Mouse (Mus musculus): ENCODE results near the gene Myo7a. TPM values are rescaled to one million over a fixed set of nuclear protein-coding genes. Genes with fewer than 3 reads are reported as not detected.

Gene Myo7a
- total RNA-seq (2022), result 10 to 100 TPM; 11.1 to 15.8 (median 14.0) TPM

- no peak for DNase-seq (ENCODE audit: low spot score in 2 of 2)
Measured at GRCm38 (mm10) chr7:98119179-98119960, at the start of gene Myo7a. Gene Myo7a (minus strand): TSS chr7:98119524.

GRCm38 (mm10) chr7:98164999-98165528, 45.7 kb upstream of the Myo7a start:
- DNase-seq (ENCODE audit: low spot score in 2 of 2), result no peak

GRCm38 (mm10) chr7:98164382-98164998, 45.2 kb upstream of the Myo7a start:
- no peak for DNase-seq (ENCODE audit: low spot score in 2 of 2)

- DNase-seq (ENCODE audit: low spot score in 2 of 2), result no peak
Measured at GRCm38 (mm10) chr7:98163700-98164099, 44.4 kb upstream of the Myo7a start.

GRCm38 (mm10) chr7:98162239-98162638, 42.9 kb upstream of the Myo7a start:
- DNase-seq (ENCODE audit: low spot score in 2 of 2), result no peak

- no peak for DNase-seq (ENCODE audit: low spot score in 2 of 2)
Measured at GRCm38 (mm10) chr7:98160041-98160740, 40.9 kb upstream of the Myo7a start.

GRCm38 (mm10) chr7:98158481-98158880, 39.2 kb upstream of the Myo7a start:
- no peak for DNase-seq (ENCODE audit: low spot score in 2 of 2)

- no peak for DNase-seq (ENCODE audit: low spot score in 2 of 2)
Measured at GRCm38 (mm10) chr7:98157636-98158332, 38.5 kb upstream of the Myo7a start.

- no peak for DNase-seq (ENCODE audit: low spot score in 2 of 2)
Measured at GRCm38 (mm10) chr7:98156280-98156665, 36.9 kb upstream of the Myo7a start.

- no peak for DNase-seq (ENCODE audit: low spot score in 2 of 2)
Measured at GRCm38 (mm10) chr7:98155546-98156279, 36.4 kb upstream of the Myo7a start.

GRCm38 (mm10) chr7:98153892-98154291, 34.6 kb upstream of the Myo7a start:
- no peak for DNase-seq (ENCODE audit: low spot score in 2 of 2)

- DNase-seq (ENCODE audit: low spot score in 2 of 2), result no peak
Measured at GRCm38 (mm10) chr7:98153345-98153744, 34.0 kb upstream of the Myo7a start.

- no peak for DNase-seq (ENCODE audit: low spot score in 2 of 2)
Measured at GRCm38 (mm10) chr7:98152400-98152799, 33.1 kb upstream of the Myo7a start.

GRCm38 (mm10) chr7:98150525-98150924, 31.2 kb upstream of the Myo7a start:
- DNase-seq (ENCODE audit: low spot score in 2 of 2), result no peak

GRCm38 (mm10) chr7:98149802-98150201, 30.5 kb upstream of the Myo7a start:
- DNase-seq (ENCODE audit: low spot score in 2 of 2), result no peak

GRCm38 (mm10) chr7:98148721-98149407, 29.5 kb upstream of the Myo7a start:
- DNase-seq (ENCODE audit: low spot score in 2 of 2), result no peak

GRCm38 (mm10) chr7:98147766-98148165, 28.4 kb upstream of the Myo7a start:
- DNase-seq (ENCODE audit: low spot score in 2 of 2), result no peak

- DNase-seq (ENCODE audit: low spot score in 2 of 2), result no peak
Measured at GRCm38 (mm10) chr7:98146447-98146845, 27.1 kb upstream of the Myo7a start.

- DNase-seq (ENCODE audit: low spot score in 2 of 2), result no peak
Measured at GRCm38 (mm10) chr7:98145842-98146446, 26.6 kb upstream of the Myo7a start.

GRCm38 (mm10) chr7:98145402-98145801, 26.1 kb upstream of the Myo7a start, which contains the start of gene Omp:
Gene Omp (minus strand): TSS chr7:98145502.
- DNase-seq (ENCODE audit: low spot score in 2 of 2), result no peak

All from left cerebral cortex, adult 8-10 months (tissue).